Mouse (Mus musculus) stomach, postnatal 0 days (tissue): ENCODE results near the gene Ptprm. TPM values are rescaled to one million over a fixed set of nuclear protein-coding genes. Genes with fewer than 3 reads are reported as not detected.

ENCODE experiments used
- ATAC-seq: fragments of 200-750 bp; cut with Nextera tagmentation; 2 replicates; pipeline ENCODE4 v1.8.0; 2017; ENCODE audit not compliant: low FRiP score, low TSS enrichment
- DNase-seq: peaks from one replicate; pipeline ENCODE4 v3.0.0-alpha.2; 2016; ENCODE audit warnings: low spot score
- H3K27ac ChIP-seq: fragments of 300-500 bp; sonication (generic); replicated peaks from 2 replicates; pipeline ENCODE4 v1.5.1; 2014; ENCODE audit warnings: mild to moderate bottlenecking, control low read depth
- H3K27me3 ChIP-seq: fragments of 300-500 bp; sonication (generic); 2 replicates; pipeline ENCODE4 v1.6.1; 2014; ENCODE audit warnings: low read length; ENCODE audit not compliant: control insufficient read depth, insufficient read depth
- H3K36me3 ChIP-seq: fragments of 300-500 bp; sonication (generic); 2 replicates; pipeline ENCODE4 v1.6.1; 2014; ENCODE audit warnings: low read length, mixed read lengths; ENCODE audit not compliant: control insufficient read depth, insufficient read depth
- H3K4me1 ChIP-seq: fragments of 300-500 bp; sonication (generic); replicated peaks from 2 replicates; pipeline ENCODE4 v1.6.1; 2014; ENCODE audit warnings: antibody characterized with exemption; ENCODE audit not compliant: control insufficient read depth, insufficient read depth
- H3K4me2 ChIP-seq: fragments of 300-500 bp; sonication (generic); replicated peaks from 2 replicates; pipeline ENCODE4 v1.6.1; 2014; ENCODE audit warnings: low read depth, mild to moderate bottlenecking, control low read depth, moderate library complexity
- H3K4me3 ChIP-seq: fragments of 300-500 bp; sonication (generic); 2 replicates; pipeline ENCODE4 v1.5.1; 2014; ENCODE audit warnings: low read depth, low read length, control low read depth
- H3K9ac ChIP-seq: fragments of 300-500 bp; sonication (generic); 2 replicates; pipeline ENCODE4 v1.6.1; 2014; ENCODE audit warnings: mild to moderate bottlenecking, low read length, control low read depth, mixed read lengths
- H3K9me3 ChIP-seq: fragments of 300-500 bp; sonication (generic); 2 replicates; pipeline ENCODE4 v1.6.1; 2016; ENCODE audit warnings: low read length; ENCODE audit not compliant: control insufficient read depth
- CTCF ChIP-seq: IDR thresholded peaks from 2 replicates; pipeline ENCODE4 v1.5.1; 2016; ENCODE audit warnings: antibody characterized with exemption, low read depth, mild to moderate bottlenecking, moderate library complexity
- EP300 ChIP-seq: optimal IDR thresholded peaks from 2 replicates; pipeline ENCODE3; 2016; ENCODE audit warnings: antibody characterized with exemption
- whole genome bisulfite sequencing: fragments of 180-500 bp; shearing (Covaris S2); extraction: QIAGEN DNeasy Blood & Tissue Kit; methylation state at CpG from one replicate; pipeline ENCODE4 v1.1.7; 2014; 5-methylcytosine and 5-hydroxymethylcytosine counted together
- polyA plus RNA-seq: library from polyadenylated mRNA; unstranded; fragments of >200 nt; fragmentation: Nextera tagmentation; extraction: Ambion mirVana; gene quantifications from 2 replicates; pipeline ENCODE4 v1.2.1, GENCODE M21; 2015

Ptprm gene
- polyA plus RNA-seq, 1 experiment from 2014 or later: 3.6 TPM

GRCm38 (mm10) chr17:66815921-66816320 is 538.3 kb downstream of the Ptprm start:
- DNase-seq (no peak), ATAC-seq (no peak)
- Histone ChIP-seq H3K4me3 (no peak overlapping the region), H3K27me3 (no peaks in the 10 kb centered on the region), H3K4me1 (no peaks in the 10 kb centered on the region), H3K27ac (no peak overlapping the region), H3K9me3 (no peaks in the 10 kb centered on the region), H3K9ac (no peak overlapping the region), H3K36me3 (no peaks in the 10 kb centered on the region), H3K4me2 (no peak overlapping the region)
- no peak for TF ChIP-seq EP300
- no peak for TF ChIP-seq CTCF
- WGBS: 50% methylated on average over 2 of the region's 2 CpGs

GRCm38 (mm10) chr17:66813786-66814185 is 540.5 kb downstream of the Ptprm start:
- Histone ChIP-seq H3K4me1 (no peaks in the 10 kb centered on the region), H3K27ac (no peak overlapping the region), H3K4me2 (no peak overlapping the region), H3K27me3 (no peaks in the 10 kb centered on the region), H3K4me3 (no peak overlapping the region), H3K9ac (no peak overlapping the region), H3K9me3 (no peaks in the 10 kb centered on the region), H3K36me3 (no peaks in the 10 kb centered on the region)
- ATAC-seq (no peak), DNase-seq (no peak)
- 92% methylated on average over 6 of the region's 6 CpGs for WGBS
- TF ChIP-seq EP300 (no peak), CTCF (no peak)

- Histone ChIP-seq H3K4me1 (no peaks in the 10 kb centered on the region), H3K4me2 (no peak overlapping the region), H3K27ac (no peak overlapping the region), H3K36me3 (no peaks in the 10 kb centered on the region), H3K27me3 (no peaks in the 10 kb centered on the region), H3K9me3 (no peaks in the 10 kb centered on the region), H3K9ac (no peak overlapping the region), H3K4me3 (no peak overlapping the region)
- DNase-seq (no peak), ATAC-seq (no peak)
- no peak for TF ChIP-seq CTCF
- TF ChIP-seq EP300: no peak
- WGBS: 91% methylated on average over 10 of the region's 10 CpGs
Measured at GRCm38 (mm10) chr17:66813346-66813745, 540.9 kb downstream of the Ptprm start.

GRCm38 (mm10) chr17:66809786-66810185 is 544.5 kb downstream of the Ptprm start:
- WGBS: 61% methylated on average over 5 of the region's 5 CpGs
- Histone ChIP-seq H3K9ac (no peak overlapping the region), H3K9me3 (no peaks in the 10 kb centered on the region), H3K4me1 (no peaks in the 10 kb centered on the region), H3K4me2 (no peak overlapping the region), H3K27ac (no peak overlapping the region), H3K36me3 (no peaks in the 10 kb centered on the region), H3K4me3 (no peak overlapping the region), H3K27me3 (no peaks in the 10 kb centered on the region)
- TF ChIP-seq CTCF: no peak
- TF ChIP-seq EP300: no peak
- ATAC-seq (no peak), DNase-seq (no peak)

- no peak overlapping the region for H3K4me2 ChIP-seq
- DNase-seq: no peak
Measured at GRCm38 (mm10) chr17:66808186-66808585, 546.1 kb downstream of the Ptprm start.

GRCm38 (mm10) chr17:66801831-66802687 is 552.2 kb downstream of the Ptprm start:
- Histone ChIP-seq H3K27me3 (no peaks in the 10 kb centered on the region), H3K27ac (no peak overlapping the region), H3K9me3 (no peaks in the 10 kb centered on the region), H3K36me3 (no peaks in the 10 kb centered on the region), H3K9ac (no peak overlapping the region), H3K4me2 (no peak overlapping the region), H3K4me1 (no peaks in the 10 kb centered on the region), H3K4me3 (no peak overlapping the region)
- ATAC-seq (no peak), DNase-seq (no peak)
- WGBS: 35% methylated on average over 10 of the region's 10 CpGs
- TF ChIP-seq CTCF: no peak
- TF ChIP-seq EP300: no peak

More at GRCm38 (mm10) chr17:66808186-66808585, 546.1 kb downstream of the Ptprm start:
- H3K27me3 ChIP-seq: no peaks in the 10 kb centered on the region
- no peak for ATAC-seq
- no peaks in the 10 kb centered on the region for H3K36me3 ChIP-seq
- H3K9ac ChIP-seq: no peak overlapping the region
- no peaks in the 10 kb centered on the region for H3K4me1 ChIP-seq
- no peak overlapping the region for H3K4me3 ChIP-seq
- 75% methylated on average over 8 of the region's 8 CpGs for WGBS
- TF ChIP-seq CTCF: no peak
- TF ChIP-seq EP300: no peak
- H3K9me3 ChIP-seq: no peaks in the 10 kb centered on the region
- no peak overlapping the region for H3K27ac ChIP-seq
